Mouse (Mus musculus) midbrain, embryonic 13.5 days (tissue): ENCODE measurements around the gene Arfip1. TPM values are rescaled to one million over a fixed set of nuclear protein-coding genes. Genes with fewer than 3 reads are reported as not detected.

Experiments used
- ATAC-seq: fragments of 200-750 bp; cut with Nextera tagmentation; 2 replicates; pipeline ENCODE4 v1.8.0; 2017; ENCODE audit warnings: mild to moderate bottlenecking, moderate TSS enrichment, moderate library complexity
- H3K27ac ChIP-seq: fragments of 300-500 bp; sonication (generic); 2 replicates; pipeline ENCODE4 v1.5.1; 2015; ENCODE audit warnings: inconsistent platforms, mild to moderate bottlenecking, moderate library complexity
- H3K27me3 ChIP-seq: fragments of 300-500 bp; sonication (generic); 2 replicates; pipeline ENCODE4 v1.6.1; 2015; ENCODE audit warnings: mild to moderate bottlenecking, inconsistent platforms
- H3K36me3 ChIP-seq: fragments of 300-500 bp; sonication (generic); 2 replicates; pipeline ENCODE4 v1.6.1; 2015; ENCODE audit warnings: mild to moderate bottlenecking, inconsistent platforms
- H3K4me1 ChIP-seq: fragments of 300-500 bp; sonication (generic); replicated peaks from 2 replicates; pipeline ENCODE4 v1.6.1; 2015; ENCODE audit warnings: inconsistent platforms
- H3K4me2 ChIP-seq: fragments of 300-500 bp; sonication (generic); replicated peaks from 2 replicates; pipeline ENCODE4 v1.6.1; 2015; ENCODE audit warnings: moderate library complexity, mild to moderate bottlenecking, inconsistent platforms
- H3K4me3 ChIP-seq: fragments of 300-500 bp; sonication (generic); replicated peaks from 2 replicates; pipeline ENCODE4 v1.5.1; 2015; ENCODE audit warnings: mild to moderate bottlenecking, inconsistent platforms
- H3K9ac ChIP-seq: fragments of 300-500 bp; sonication (generic); replicated peaks from 2 replicates; pipeline ENCODE4 v1.6.1; 2015; ENCODE audit warnings: mild to moderate bottlenecking, inconsistent platforms
- H3K9me3 ChIP-seq: fragments of 300-500 bp; sonication (generic); 2 replicates; pipeline ENCODE4 v1.6.1; 2016; ENCODE audit warnings: mild to moderate bottlenecking, inconsistent platforms
- WGBS: fragments of 180-500 bp; shearing (Covaris S2); methylation state at CpG from one replicate; pipeline ENCODE4 v1.1.7; 2015; 5-methylcytosine and 5-hydroxymethylcytosine counted together
- polyA plus RNA-seq: library from polyadenylated mRNA; unstranded; fragments of >200 nt; fragmentation: Nextera tagmentation; extraction: Ambion mirVana; gene quantifications from 2 replicates; pipeline ENCODE4 v1.2.1, GENCODE M21; 2015

Arfip1 gene
- polyA plus RNA-seq, 1 experiment from 2014 or later: 23.4 TPM

- Histone ChIP-seq H3K9me3 (no peaks in the 10 kb centered on the region), H3K4me3 (no peak overlapping the region), H3K36me3 (no peaks in the 10 kb centered on the region), H3K9ac (no peak overlapping the region), H3K4me2 (no peak overlapping the region), H3K27ac (no peak overlapping the region), H3K27me3 (no peaks in the 10 kb centered on the region), H3K4me1 (peaks cover 16% of the 10 kb centered on the region)
- no peak for ATAC-seq
- WGBS: 19% methylated on average over 4 of the region's 4 CpGs
Observed at GRCm38 (mm10) chr3:84468111-84468453, 114.3 kb downstream of the Arfip1 start.

DNA sequence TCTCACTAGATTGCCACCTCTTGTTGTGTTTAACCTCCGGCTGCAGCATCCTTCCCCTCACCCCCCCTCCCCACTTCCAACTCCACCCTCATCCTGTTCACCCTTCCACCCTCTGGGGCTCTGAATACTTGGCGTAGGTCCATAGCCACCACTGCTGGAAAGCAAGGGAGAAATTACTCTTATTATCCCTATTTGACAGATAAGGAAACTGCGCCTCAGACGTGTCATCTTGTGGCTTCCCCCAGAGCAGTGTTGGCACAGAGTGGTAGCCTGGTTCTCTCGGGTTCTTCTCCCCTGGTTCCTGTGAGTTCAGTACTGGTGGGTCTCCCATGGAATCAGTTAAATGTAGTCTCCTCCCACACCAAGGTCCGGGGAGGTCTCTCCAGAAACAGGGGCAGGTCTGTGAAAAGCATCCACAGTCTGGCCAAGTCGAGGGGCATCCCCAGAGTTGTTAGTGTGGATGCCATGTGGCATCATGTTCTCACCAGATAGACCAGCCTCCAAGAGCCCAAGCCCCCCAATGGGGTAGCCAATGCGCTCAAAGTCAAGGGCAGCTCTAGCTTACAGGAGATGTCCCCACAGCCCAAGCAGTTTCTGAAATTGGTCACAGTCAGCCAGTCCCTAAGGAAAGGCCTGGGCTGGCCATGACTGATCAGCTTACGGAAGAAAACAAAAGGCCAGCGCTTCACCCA lies 114.9 kb downstream of the Arfip1 start:
- H3K4me3 ChIP-seq: no peak overlapping the region
- peak; percentile 43; the same call in 1 of the 2 replicates for ATAC-seq

DNA sequence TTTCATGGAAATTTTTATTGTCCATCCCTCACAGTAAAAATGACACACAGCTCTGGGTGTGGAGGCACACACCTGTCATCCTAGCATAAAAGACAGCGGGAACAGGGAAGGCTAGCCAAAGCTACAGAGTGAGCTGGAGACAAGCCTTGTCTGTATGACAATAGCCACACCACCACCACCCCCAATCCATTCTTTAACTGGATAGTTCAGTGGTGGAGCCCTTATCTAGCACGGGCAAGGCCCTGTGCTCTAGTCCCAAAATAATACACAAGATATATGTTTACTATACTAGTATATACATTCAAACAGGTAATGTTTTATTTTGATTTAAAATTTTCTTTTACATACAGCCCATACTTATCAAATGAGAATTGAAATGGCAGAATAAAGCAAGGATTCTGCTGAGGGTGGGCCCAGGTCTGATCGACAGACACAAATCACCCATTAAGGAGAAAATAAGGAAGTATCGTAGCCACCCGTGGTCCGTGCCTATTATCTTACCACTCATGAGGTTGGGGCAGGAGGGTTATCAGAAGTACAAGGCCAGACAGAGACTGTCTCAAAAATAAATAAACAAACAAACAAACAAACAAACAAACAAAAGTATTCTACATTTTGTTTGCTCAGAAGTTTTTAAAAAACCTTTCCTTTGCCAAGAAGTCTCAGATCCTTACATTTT lies 116.5 kb downstream of the Arfip1 start:
- no peak for ATAC-seq
- 0 out of 2 replicates have a peak, but pooled peaks cover 2% of the 10 kb centered on the region for H3K27me3 ChIP-seq
- H3K9ac ChIP-seq: no peak overlapping the region
- peaks cover 25% of the 10 kb centered on the region for H3K4me1 ChIP-seq
- no peak overlapping the region for H3K4me2 ChIP-seq
- H3K4me3 ChIP-seq: no peak overlapping the region
- no peaks in the 10 kb centered on the region for H3K36me3 ChIP-seq
- WGBS: 78% methylated on average over 6 of the region's 6 CpGs
- H3K9me3 ChIP-seq: no peaks in the 10 kb centered on the region
- H3K27ac ChIP-seq: no peak overlapping the region

More for the DNA sequence above, 114.9 kb downstream of the Arfip1 start:
- WGBS: 56% methylated on average over 10 of the region's 10 CpGs
- no peaks in the 10 kb centered on the region for H3K27me3 ChIP-seq
- H3K9me3 ChIP-seq: no peaks in the 10 kb centered on the region
- peaks cover 13% of the 10 kb centered on the region for H3K4me1 ChIP-seq
- H3K9ac ChIP-seq: no peak overlapping the region
- no peaks in the 10 kb centered on the region for H3K36me3 ChIP-seq
- H3K27ac ChIP-seq: no peak overlapping the region
- no peak overlapping the region for H3K4me2 ChIP-seq

- Histone ChIP-seq H3K9me3 (no peaks in the 10 kb centered on the region), H3K4me2 (no peak overlapping the region), H3K4me3 (no peak overlapping the region), H3K36me3 (no peaks in the 10 kb centered on the region), H3K27me3 (0 out of 2 replicates have a peak, but pooled peaks cover 6% of the 10 kb centered on the region), H3K27ac (no peak overlapping the region), H3K4me1 (peaks cover 21% of the 10 kb centered on the region), H3K9ac (no peak overlapping the region)
- peak; percentile 69; the same call in 1 of the 2 replicates for ATAC-seq
- 35% methylated on average over 4 of the region's 4 CpGs for WGBS
Observed at GRCm38 (mm10) chr3:84461687-84462086, 120.7 kb downstream of the Arfip1 start.

DNA sequence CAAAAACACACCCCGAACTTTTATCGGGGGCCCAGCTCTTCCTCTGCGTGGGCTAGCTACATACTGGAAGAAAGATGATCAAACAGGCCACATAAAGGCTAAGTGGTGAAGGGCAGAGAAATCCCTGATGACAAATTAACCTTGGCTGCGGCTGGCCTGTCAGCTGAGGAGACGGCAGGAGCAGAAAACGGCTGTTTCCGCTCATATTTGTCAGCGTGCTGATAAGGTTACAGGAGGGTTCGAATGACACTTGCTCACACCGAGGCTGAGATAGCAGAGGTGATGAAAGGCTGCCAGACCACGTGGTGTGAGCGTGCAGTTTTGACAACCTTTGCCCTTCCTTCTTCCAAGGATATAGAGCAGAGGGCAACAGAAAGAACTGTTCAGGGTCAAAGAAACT lies 121.5 kb downstream of the Arfip1 start:
- H3K27ac ChIP-seq: no peak overlapping the region
- 38% methylated on average over 12 of the region's 12 CpGs for WGBS
- H3K4me3 ChIP-seq: no peak overlapping the region
- no peak overlapping the region for H3K4me2 ChIP-seq
- ATAC-seq: 0 out of 2 replicates have a peak, but pooled peaks have one; percentile 26
- H3K9ac ChIP-seq: no peak overlapping the region
- H3K27me3 ChIP-seq: 0 out of 2 replicates have a peak, but pooled peaks cover 6% of the 10 kb centered on the region
- no peaks in the 10 kb centered on the region for H3K36me3 ChIP-seq
- H3K9me3 ChIP-seq: no peaks in the 10 kb centered on the region
- peaks cover 21% of the 10 kb centered on the region for H3K4me1 ChIP-seq

- Histone ChIP-seq H3K4me2 (no peak overlapping the region), H3K4me3 (no peak overlapping the region), H3K9ac (no peak overlapping the region), H3K36me3 (no peaks in the 10 kb centered on the region), H3K4me1 (peaks cover 21% of the 10 kb centered on the region), H3K27ac (no peak overlapping the region), H3K9me3 (no peaks in the 10 kb centered on the region), H3K27me3 (0 out of 2 replicates have a peak, but pooled peaks cover 6% of the 10 kb centered on the region)
- no peak for ATAC-seq
- WGBS: 38% methylated on average over 3 of the region's 3 CpGs
Observed at GRCm38 (mm10) chr3:84460499-84460898, 121.9 kb downstream of the Arfip1 start.

GRCm38 (mm10) chr3:84455733-84456417 lies 126.5 kb downstream of the Arfip1 start:
- WGBS: 85% methylated on average over 12 of the region's 12 CpGs
- Histone ChIP-seq H3K9ac (no peak overlapping the region), H3K4me1 (peaks cover 6% of the 10 kb centered on the region; the same call in 1 of the 2 replicates), H3K4me2 (no peak overlapping the region), H3K4me3 (no peak overlapping the region), H3K36me3 (no peaks in the 10 kb centered on the region), H3K9me3 (no peaks in the 10 kb centered on the region), H3K27me3 (0 out of 2 replicates have a peak, but pooled peaks cover 4% of the 10 kb centered on the region), H3K27ac (0 out of 2 replicates have a peak overlapping the region, but pooled peaks have one; percentile 44)
- ATAC-seq: no peak

- Histone ChIP-seq H3K27ac (no peak overlapping the region), H3K9ac (no peak overlapping the region), H3K4me3 (no peak overlapping the region), H3K36me3 (peaks cover 3% of the 10 kb centered on the region; the same call in 1 of the 2 replicates), H3K4me1 (peaks cover 8% of the 10 kb centered on the region), H3K4me2 (no peak overlapping the region), H3K9me3 (no peaks in the 10 kb centered on the region), H3K27me3 (0 out of 2 replicates have a peak, but pooled peaks cover 3% of the 10 kb centered on the region)
- WGBS: 36% methylated on average over 3 of the region's 3 CpGs
- 0 out of 2 replicates have a peak, but pooled peaks have one; percentile 27 for ATAC-seq
Observed at GRCm38 (mm10) chr3:84450651-84451050, 131.8 kb downstream of the Arfip1 start.

DNA sequence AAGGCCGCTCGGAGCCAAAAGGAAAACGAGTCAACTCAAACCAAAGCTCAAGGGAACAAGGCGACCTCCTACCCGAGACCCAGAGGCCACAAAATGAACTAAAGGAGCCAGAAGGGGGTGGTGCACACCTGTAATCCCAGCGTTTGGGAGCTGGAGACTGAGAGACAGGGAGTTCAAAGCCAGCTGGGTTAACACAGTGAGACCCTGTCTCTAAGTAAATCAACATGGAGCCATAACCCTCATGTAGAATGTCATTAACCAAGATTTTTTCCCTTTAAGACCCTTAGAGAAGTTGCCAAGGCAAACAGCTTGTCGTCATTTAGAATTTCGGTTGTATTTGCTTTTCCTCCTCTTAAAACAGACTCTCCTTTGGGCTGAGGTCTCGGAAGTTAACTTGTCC lies 133.4 kb downstream of the Arfip1 start:
- no peak overlapping the region for H3K4me2 ChIP-seq
- H3K36me3 ChIP-seq: peaks cover 11% of the 10 kb centered on the region; the same call in 1 of the 2 replicates
- H3K4me3 ChIP-seq: no peak overlapping the region
- no peaks in the 10 kb centered on the region for H3K9me3 ChIP-seq
- WGBS: 86% methylated on average over 9 of the region's 9 CpGs
- H3K9ac ChIP-seq: no peak overlapping the region
- ATAC-seq: no peak
- H3K27ac ChIP-seq: no peak overlapping the region
- H3K27me3 ChIP-seq: peaks cover 7% of the 10 kb centered on the region; the same call in 1 of the 2 replicates
- peaks cover 8% of the 10 kb centered on the region for H3K4me1 ChIP-seq

DNA sequence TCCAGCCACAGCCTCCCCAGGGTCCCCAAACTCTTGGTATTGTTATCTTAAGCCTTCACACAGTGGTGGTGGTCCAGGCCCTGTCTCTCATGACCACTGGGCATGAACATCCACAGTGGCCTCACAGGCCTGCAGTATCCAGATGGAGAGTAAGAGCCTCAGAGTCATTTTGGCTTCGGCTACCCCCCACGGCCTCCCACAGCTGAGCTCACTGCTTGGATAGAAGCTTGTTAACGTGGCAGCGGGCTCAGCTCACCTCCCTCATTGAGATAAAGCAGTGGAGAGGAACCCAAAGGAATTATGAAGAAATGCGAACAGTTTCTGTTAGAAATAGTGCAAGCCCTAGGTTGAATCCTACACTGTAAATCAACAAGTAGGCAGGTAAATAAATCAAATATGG lies 134.6 kb downstream of the Arfip1 start:
- Histone ChIP-seq H3K4me1 (peaks cover 8% of the 10 kb centered on the region), H3K4me3 (no peak overlapping the region), H3K9ac (no peak overlapping the region), H3K27ac (no peak overlapping the region), H3K9me3 (no peaks in the 10 kb centered on the region), H3K4me2 (no peak overlapping the region), H3K27me3 (peaks cover 7% of the 10 kb centered on the region; the same call in 1 of the 2 replicates), H3K36me3 (peaks cover 11% of the 10 kb centered on the region; the same call in 1 of the 2 replicates)
- no peak for ATAC-seq
- 66% methylated on average over 5 of the region's 5 CpGs for WGBS
